Mouse (Mus musculus): ENCODE results near the gene Olfr1262. TPM values are rescaled to one million over a fixed set of nuclear protein-coding genes. Genes with fewer than 3 reads are reported as not detected.

Gene Olfr1262
- total RNA-seq (2023) = not detected in 4 replicates

GRCm38 (mm10) chr2:89999845-90000244 is at the start of gene Olfr1262:
Gene Olfr1262 (plus strand): TSS chr2:90000145.

GRCm38 (mm10) chr2:89974184-89974583 is 25.8 kb upstream of the Olfr1262 start, which contains the start of gene Olfr1260:
Gene Olfr1260 (plus strand): TSS chr2:89974340.

GRCm38 (mm10) chr2:89990921-89991320 is 9.0 kb upstream of the Olfr1262 start, which contains the start of gene Olfr1261:
Gene Olfr1261 (plus strand): TSS chr2:89991221.

DNA sequence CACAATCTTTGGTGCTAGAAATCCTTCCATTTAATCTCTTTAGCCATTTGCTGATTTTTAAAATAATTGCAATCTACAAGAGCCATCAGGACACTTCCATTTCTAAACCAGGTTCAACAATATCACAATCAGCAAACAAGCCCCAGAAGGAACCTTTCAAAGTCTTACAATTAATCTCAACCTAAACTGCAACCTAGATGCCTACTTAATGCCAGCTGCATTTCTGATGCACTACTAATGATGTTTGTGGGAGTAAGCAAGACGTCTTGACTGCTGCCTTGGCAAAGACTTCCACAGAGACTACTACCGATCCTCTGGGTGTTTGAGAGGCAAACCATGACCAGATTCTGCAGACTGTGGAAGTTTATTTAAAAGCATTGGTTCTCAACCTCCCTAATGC is 11.9 kb downstream of the Olfr1262 start, which contains the start of gene Olfr1263:
Gene Olfr1263 (plus strand): TSS at position 301 of the 400 bp plus-strand sequence.

DNA sequence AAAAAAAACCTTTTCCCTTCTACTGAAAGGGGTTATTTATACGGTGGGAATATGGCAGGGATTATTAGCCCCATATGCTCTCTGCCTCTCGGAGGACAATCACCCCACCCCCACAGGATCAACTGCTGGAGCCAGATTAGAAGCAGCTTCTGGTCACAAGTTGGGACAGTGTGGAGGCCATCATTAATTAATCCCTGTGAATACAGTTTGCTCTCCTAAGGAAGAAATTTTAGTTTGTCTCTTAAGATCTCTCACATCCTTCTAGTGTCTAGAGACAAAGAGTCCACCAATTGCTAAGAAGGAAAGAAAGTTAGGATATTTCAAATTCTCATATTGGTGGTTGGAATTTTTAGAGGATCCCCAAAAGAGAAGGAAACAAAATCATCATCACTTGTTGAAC is 25.5 kb downstream of the Olfr1262 start, which contains the start of gene Olfr1264:
Gene Olfr1264 (minus strand): TSS at position 101 of the 400 bp plus-strand sequence.

GRCm38 (mm10) chr2:90035037-90035436 is 35.1 kb downstream of the Olfr1262 start, which contains the start of gene Olfr1265:
Gene Olfr1265 (plus strand): TSS chr2:90035337.

Other genes starting within 250 kb of the Olfr1262 start
- gene Olfr1253, start 243.1 kb upstream of the Olfr1262 start, total RNA-seq (2023) = not detected in 4 replicates
- not detected in 4 replicates for gene Olfr1254, start 206.5 kb upstream of the Olfr1262 start, total RNA-seq (2023)
- not detected in 4 replicates for gene Olfr1255, start 188.1 kb upstream of the Olfr1262 start, total RNA-seq (2023)
- not detected in 4 replicates for gene Olfr1256, start 158.6 kb upstream of the Olfr1262 start, total RNA-seq (2023)
- gene Olfr48, start 151.9 kb upstream of the Olfr1262 start, total RNA-seq (2023) = not detected in 4 replicates
- gene Olfr1257, start 121.7 kb upstream of the Olfr1262 start, total RNA-seq (2023) = not detected in 4 replicates
- not detected in 4 replicates for gene Olfr1258, start 72.8 kb upstream of the Olfr1262 start, total RNA-seq (2023)
- gene Olfr1259, start 51.5 kb upstream of the Olfr1262 start, total RNA-seq (2023) = not detected in 4 replicates
- gene Olfr1260, start 25.8 kb upstream of the Olfr1262 start, total RNA-seq (2023) = not detected in 4 replicates
- gene Olfr1261, start 8.9 kb upstream of the Olfr1262 start, total RNA-seq (2023) = not detected in 4 replicates
- gene Olfr1263, start 12.0 kb downstream of the Olfr1262 start, total RNA-seq (2023) = not detected in 4 replicates
- not detected in 4 replicates for gene Olfr1264, start 25.4 kb downstream of the Olfr1262 start, total RNA-seq (2023)
- 0.09 TPM in 1 of 4 replicates, not detected in the others for gene Olfr1265, start 35.2 kb downstream of the Olfr1262 start, total RNA-seq (2023)
- gene Olfr140, start 63.4 kb downstream of the Olfr1262 start, total RNA-seq (2023) = not detected in 4 replicates
- not detected in 4 replicates for gene Olfr1269, start 121.3 kb downstream of the Olfr1262 start, total RNA-seq (2023)
- not detected in 4 replicates for gene Olfr32, start 142.2 kb downstream of the Olfr1262 start, total RNA-seq (2023)
- not detected in 4 replicates for gene Olfr1270, start 152.9 kb downstream of the Olfr1262 start, total RNA-seq (2023)
- 0.24 to 0.72 TPM (median 0.38 TPM) in 4 replicates for gene Olfr1506, start 224.3 kb downstream of the Olfr1262 start, total RNA-seq (2023)